Mouse (Mus musculus) cerebellum, postnatal 14 days (tissue): ENCODE measurements around the gene Cst11.
"Not testable (repeated sequence)": the region's sequence is repeated elsewhere in the genome, so short reads cannot be mapped to it uniquely, and the experiment has no call there.

Experiments used
- DNase-seq, 2 experiments: peaks; one replicate each; pipeline ENCODE4 v3.0.0; 2021; ENCODE audit warnings: mixed read lengths in 2 of 2

Gene Cst11

DNA sequence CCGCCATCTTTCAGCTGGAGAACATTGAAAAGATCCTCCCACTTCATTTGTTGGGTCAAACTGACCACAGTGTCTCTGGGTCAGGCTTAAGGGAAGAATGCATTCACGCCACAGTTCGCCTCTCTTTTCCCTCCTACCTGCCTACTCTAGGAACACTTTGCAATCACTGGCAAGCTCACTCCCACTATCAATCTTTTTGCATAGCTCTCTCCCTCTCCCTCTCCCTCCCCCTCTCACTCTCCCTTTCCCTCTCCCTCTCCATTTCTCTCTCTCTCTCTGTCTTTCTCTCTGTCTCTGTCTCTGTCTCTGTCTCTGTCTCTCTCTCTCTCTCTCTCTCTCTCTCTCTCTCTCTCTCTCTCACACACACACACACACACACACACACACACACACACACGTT lies at the start of gene Cst11:
Cst11 (minus strand) TSS at position 101 of the 400 bp plus-strand sequence.
- not testable (repeated sequence) for DNase-seq

DNA sequence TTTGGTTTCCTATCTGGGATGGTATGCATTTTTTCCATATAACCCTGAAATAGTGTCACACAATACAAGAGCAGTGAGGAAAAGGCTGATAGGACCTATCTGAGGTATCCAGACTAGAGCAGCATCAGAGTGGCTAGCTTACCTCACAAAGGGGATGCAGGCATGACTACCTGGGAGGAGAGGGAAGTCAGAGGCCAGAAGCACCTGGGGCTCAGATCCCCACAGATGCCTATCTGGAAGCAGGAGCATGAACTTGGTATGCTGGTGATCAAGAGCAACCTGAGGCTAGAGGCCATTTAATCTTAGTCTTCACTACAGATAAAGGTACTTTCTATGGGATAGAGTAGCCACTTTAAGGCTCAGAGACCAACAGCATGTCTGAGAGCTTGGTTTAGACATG lies 48.6 kb upstream of the Cst11 start, which contains the start of gene Cst13:
Cst13 (plus strand) TSS at position 173 of the 400 bp plus-strand sequence.
- no peak for DNase-seq

DNA sequence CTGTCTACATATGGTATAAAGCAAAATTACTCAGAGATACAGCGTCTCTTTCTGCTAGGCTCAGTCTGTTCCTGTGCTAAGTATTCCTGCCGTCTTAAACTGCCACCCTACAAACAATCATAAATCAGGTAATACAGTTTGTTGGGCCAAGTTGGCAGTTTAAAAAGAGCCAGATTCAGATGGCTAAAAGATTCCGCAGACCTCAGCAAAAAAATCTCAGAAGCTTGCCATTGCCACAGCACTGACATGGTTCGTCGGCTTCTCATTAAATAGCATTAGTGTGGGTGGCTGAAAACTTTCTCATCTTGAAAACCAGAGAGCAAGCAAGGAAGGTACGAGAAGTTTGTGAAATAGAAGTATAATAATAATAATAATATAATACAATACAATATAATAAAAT lies 35.4 kb upstream of the Cst11 start:
- no peak for DNase-seq

DNA sequence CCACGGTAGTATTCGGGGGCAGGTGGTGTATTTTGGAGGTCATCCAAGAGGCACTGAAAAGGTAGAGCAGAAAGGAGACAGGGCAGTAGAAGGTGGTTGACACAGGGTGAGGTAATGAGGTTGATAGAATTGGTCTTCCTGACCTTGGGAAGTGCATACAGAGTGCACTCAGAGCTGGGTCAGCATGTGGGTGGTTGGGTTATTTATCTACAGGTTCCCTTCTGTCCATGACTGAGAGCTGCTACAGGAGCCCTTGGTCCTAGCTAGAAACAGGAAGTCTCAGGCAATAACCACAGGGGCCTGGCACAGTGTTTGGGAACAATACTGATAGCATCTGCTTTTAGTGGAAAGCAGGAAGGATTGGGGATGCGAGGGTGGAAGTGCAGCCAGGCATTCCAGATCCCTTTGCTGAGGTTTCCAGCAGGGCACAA lies 30.2 kb upstream of the Cst11 start:
- peak; percentile 82 to 83 for DNase-seq

DNA sequence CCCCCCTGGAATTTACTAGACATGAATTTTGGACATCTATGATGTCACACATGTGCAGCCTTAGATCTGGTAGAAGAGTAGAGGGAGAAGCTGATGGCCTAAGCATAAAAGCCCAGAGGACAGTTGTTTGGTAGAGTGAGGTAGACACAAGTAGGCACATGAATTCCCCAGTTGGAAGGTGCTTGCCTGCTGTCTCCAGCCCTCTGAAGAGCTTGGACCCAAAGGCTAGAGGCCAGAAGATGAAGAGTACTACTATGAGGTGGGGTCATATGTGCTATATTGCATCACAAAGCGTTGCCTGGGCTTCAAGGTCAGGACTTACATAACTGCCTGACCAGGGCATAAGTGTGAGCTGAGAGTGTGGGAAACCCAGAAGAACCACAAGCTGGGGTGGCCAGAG lies 27.2 kb upstream of the Cst11 start, which contains the start of gene Cst8:
Cst8 (plus strand) TSS at position 301 of the 400 bp plus-strand sequence.
- DNase-seq = no peak

DNA sequence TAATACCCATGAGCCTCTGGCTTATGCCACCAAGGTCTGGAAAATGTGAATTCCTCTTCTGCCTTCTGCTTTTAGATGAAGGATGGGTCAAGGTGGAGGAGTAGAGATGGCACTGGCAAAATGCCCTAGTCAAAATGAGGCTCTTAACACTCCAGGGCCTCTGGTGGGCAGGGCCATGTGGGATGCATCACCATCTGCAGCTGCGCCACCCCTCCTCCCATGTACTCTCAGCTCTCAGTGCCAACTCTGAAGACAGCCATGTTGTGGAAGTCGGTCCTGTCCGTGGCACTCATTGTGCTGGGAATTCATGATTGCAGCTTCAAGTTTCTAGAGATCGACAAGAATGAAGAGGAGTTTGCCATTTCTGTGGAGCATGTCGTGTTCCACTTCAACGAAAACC lies 17.8 kb upstream of the Cst11 start, which contains the start of gene Cst12:
Cst12 (plus strand) TSS at position 220 of the 400 bp plus-strand sequence.
- DNase-seq = no peak

DNA sequence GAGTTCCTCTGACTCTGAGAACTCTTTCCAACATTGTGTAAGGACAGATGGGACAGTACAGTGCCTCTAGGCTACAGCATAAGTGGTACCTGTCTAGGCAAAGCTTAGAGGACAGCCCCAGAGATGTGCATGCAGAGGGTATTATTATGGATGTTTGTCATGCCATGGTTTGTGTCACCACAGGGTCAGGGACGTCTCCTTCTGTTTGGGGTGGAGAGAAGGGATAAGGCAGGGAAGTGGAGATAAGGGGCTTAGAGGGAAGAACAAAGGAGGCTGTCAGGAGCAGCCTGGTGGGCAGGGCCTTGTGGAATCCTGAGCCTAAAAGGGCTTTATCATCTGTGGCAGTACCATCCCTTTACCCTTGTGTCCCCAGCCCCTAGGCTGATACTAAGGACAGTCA lies 10.4 kb upstream of the Cst11 start, which contains the start of gene 8030411F24Rik:
8030411F24Rik (plus strand) TSS at position 301 of the 400 bp plus-strand sequence.
- DNase-seq = no peak

DNA sequence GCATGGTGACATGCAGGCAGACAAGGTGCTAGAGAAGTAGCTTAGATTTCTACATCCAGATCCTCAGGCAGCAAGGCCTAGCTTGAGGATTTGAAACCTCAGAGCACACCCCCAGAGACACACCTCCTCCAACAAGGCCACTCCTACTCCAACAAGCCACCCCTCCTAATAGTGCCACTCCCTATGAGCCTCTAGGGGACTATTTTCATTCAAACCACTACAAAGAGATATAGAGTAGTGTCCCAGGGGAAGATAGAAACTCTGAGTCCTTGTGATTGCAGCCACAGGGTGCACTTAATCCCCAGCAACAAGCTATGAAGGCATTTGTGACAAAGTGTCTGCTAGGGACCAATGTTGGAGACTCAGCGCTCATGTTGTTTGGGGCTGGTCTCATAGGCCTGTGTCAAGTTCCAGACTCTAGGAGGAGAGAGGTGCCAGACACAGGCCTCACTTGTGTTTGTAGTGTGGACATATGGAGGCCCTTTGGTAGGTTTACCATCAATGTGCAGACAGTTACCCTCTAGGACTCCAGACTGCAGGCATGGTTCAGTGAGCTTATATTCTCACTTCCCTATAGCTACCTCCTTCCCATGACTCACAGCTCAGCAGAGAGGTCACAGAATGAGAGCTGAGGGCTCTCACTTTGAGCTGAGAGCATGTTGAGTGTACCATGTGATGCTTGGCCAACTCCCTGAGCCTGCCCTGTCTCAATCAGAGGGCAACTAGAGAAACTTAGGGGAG lies 7.5 kb downstream of the Cst11 start:
- no peak for DNase-seq

DNA sequence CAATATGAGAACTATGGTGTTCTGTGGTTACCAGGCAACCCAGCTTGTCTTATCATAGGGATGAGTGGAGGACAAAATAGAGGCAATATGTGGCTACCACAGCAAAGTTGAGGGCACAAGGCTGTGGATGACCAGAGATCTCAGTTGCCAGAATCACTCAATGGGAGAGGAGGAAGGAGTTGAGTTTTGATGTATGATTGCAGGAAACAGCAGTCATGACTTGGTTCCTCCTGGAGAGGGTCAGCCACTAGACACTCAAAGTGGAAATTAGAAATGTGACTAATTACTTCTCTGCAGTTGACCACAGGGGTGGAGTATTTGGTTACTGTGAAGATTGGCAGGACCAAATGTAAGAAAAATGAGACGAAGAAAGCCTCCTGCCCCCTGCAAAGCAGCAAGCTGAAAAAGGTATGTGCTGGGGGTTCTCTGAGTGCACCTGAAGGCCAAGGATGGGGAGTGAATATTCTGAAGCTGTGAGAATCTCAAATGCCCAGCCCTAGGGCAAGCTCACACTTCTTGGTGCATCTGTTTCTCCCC lies 16.9 kb downstream of the Cst11 start:
- no peak for DNase-seq

DNA sequence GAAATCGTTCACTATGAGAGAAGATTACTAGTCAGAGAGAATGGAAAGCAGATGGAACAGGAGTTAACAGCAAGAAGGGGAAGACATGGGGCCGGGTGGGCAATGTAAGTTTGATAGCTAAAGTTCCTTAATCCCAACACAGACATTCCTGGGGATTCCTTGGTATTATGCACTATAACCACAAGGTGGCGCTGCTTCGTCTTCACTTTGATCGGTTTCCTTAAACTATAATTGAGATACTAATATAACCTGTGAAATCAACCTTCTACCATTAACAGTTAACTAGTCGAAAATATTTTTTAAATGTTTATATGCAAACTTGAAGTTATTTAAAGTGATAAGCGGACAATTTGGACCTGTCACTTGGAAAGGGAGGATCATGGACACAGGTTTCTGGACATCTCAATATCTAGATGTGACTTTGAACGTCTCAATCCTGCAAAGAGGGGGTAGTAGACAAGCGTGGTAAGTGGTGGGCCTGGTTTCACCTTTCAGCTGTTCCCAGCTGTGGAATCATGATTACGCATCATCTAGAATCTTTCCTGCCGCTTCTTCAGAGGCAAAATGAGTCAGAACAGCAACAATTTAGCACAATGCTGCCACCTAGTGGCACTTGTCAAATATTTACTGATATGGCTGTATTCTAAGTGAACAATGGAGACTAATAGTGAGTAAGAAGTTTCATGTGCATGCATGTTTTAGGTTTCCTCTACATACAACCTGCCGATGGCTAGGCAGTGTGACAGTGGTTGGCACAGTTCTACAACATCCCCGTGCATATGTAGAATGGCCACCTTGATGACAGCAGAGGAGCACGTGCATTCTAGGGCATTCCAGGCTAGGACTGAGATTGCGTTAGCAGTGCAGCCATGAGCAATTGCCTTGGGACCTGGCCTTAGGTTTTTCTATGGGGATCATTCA lies 19.1 kb downstream of the Cst11 start:
- peak; percentile 86 to 89 for DNase-seq

DNA sequence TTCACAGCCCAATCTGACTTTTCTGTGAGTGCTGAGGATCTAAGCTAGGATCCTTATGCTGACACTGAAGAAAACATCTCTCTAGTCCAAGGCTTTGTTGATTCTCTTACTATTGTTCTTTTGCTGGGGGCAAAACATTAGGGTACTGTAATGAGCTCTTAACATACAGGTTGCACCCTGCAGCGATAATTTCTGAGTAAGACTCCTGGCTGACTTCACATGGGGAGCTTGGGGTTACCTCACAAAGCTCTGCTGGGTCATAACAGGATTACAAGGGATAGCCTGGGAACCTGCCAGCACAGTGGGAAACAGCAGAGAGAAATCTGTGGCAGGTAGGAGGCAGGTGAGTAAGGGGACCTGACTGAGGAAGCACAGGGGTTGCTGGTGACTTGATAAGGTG lies 21.2 kb downstream of the Cst11 start, which contains the start of gene Cstl1:
Cstl1 (plus strand) TSS at position 301 of the 400 bp plus-strand sequence.
- DNase-seq = no peak

DNA sequence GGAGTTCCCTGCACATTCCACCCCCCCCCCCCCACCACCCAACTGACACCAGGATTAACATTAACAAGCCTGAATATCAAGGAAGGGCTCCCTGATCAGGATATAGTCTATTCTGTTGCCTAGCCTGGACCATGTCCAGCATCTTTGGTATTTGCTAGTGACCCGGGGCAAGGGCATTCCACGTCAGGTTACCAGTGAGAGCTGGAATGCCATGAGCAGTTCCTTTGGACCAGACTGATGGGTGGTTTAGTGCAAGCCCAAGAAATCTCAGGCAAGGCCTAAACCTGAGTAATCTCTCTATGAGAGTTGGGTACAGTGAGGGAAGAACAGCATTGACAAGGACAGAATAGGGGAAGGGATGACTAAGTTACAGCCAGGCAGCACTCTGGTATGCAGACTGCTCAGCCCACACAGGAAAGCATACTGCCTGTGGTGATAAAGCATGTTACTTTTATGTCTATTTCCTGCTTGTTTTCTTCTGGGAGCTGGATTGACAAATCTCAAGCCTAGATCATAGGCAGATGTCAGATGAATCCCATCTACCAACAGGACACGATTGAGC lies 27.4 kb downstream of the Cst11 start:
- DNase-seq = peak; percentile 38 to 52

DNA sequence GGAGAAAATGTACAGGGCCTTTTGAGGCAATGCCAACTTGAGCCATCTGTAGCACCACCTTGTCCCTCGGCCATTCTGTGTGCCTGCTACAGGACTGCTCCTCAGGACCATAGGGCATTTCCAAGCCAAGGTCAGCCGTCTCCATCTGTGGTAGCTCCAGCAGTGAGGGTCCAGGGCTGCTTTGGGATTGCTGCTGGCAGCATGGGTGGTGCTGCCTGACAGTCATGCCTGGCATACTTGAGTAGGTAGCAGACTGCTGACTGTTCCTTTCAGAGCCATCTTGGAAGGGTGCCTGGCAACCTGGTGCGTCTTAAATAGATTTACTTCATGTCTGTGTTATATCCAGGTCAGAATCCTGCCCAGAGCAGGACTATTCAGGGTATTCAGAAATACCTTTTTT lies 28.3 kb downstream of the Cst11 start:
- peak; percentile 92 to 94 for DNase-seq

DNA sequence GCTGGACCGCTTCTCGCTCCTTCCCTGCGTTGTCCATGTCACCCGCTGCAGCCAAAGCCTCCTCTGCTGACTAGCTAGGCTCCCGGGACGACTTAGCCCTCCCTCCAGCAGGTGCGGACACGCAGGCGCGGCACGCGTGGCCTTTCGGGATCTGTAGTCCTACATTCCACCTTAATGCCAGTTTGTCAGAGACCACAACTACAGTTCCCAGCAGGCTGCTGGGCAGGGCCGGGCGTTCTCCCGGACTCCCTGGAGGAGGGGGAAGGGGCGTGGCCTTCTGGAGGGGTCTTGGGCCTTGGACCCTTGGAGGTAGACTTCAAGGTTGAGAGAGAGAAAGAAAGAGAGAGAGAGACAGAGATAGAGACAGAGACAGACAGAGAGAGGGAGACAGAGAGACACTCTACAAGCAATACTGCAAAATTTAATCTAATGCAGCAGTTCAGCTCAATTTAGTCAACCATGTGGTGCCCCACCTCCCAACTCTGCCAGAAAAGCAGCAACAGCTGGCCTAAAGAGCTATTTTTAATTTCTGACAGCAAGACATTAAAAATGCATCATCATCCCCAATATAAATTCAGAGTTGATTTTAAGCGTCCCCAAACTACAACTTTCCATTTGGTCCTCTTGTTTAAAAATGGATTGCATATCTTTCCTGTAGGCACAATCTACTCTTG lies 38.8 kb downstream of the Cst11 start, which contains the start of gene Napb:
Napb (minus strand) TSS at position 141 of the 674 bp plus-strand sequence.
- peak; percentile 95 to 97 for DNase-seq

DNA sequence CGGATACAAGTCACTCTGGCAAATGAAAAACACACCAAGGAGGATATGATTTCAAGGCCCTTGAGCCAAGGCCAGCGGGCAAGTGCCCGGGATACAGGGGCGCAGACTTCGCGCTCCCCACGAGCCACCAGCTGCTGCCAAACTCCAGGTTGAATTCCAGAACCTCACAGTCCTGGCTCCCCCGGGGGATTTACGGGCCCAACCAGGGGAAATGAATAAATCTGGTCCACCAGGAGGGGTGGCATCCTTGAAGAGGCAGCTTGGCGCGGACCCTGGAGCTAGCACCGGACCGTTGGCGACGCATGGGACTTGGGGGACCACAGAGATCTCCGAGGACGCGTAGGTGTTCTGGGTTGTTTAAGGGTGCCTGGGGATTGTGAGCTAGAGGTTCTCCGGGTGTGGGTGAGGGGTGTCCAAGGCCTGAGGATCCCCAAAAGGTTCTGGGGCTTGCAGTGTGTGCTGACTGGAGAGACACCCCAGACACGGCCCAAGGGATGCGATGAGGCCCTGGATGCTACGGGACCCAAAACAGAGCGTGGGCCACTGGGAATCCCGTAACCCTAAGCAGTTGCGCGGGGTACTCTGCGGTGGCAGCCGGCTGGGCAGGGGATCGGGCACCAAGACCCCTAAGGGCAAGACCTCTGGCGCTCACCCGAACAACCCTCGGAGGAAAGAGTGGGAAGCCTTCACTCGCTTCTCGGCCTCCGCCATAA lies 39.5 kb downstream of the Cst11 start:
- peak; percentile 68 to 78 for DNase-seq

DNA sequence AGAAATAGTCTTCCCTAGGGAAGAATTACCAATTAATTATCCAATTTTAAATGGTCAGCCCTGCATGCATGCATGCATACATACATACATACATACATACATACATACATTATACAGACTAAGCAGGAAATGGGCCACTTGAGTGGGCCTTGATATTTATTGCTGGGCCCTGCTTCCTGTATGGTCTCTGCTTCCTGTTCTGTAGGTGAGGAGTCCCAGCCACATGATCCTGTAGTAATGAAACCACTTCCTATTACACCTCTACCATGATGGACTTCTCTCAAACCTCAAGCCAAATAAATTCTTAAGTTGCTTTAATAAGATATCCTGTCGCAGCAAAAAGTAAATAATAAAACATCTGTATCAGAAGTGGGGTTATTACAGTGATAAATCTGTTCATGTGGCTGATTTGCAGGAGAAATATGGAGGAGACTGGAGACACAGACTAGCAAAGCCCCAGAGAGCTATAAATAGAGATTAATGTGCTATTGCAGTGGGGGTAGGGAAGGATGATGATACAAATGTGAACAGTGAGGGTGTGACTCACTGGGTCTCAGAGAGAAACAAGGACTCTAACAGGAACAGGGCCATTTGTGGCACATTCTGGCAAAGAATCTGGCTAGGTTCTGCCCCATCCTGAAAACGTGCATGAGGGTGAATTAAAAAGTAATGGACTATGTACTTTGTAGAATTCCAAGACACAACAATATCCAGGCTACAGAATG lies 51.9 kb downstream of the Cst11 start:
- DNase-seq = no peak
